Mouse (Mus musculus): ENCODE results near the gene Ick. TPM values are rescaled to one million over a fixed set of nuclear protein-coding genes. Genes with fewer than 3 reads are reported as not detected.

Gene Ick
- polyA plus RNA-seq, 1 experiment from 2014 or later = 46.3 TPM

- no peaks in the 10 kb centered on the region for H3K9me3 ChIP-seq
- no peak for ATAC-seq (replicated peaks)
- H3K4me2 ChIP-seq = no peak overlapping the region
- 87% methylated on average over 9 of the region's 9 CpGs for WGBS
- H3K36me3 ChIP-seq (replicated peaks) = peaks cover 33% of the 10 kb centered on the region
- no peaks in the 10 kb centered on the region for H3K4me1 ChIP-seq
- no peak overlapping the region for H3K4me3 ChIP-seq
- H3K27ac ChIP-seq = no peak overlapping the region
- no peak overlapping the region for H3K9ac ChIP-seq
- H3K27me3 ChIP-seq (replicated peaks) = no peaks in the 10 kb centered on the region
Measured at GRCm38 (mm10) chr9:78087751-78088150, 21.2 kb upstream of the Ick start.

DNA sequence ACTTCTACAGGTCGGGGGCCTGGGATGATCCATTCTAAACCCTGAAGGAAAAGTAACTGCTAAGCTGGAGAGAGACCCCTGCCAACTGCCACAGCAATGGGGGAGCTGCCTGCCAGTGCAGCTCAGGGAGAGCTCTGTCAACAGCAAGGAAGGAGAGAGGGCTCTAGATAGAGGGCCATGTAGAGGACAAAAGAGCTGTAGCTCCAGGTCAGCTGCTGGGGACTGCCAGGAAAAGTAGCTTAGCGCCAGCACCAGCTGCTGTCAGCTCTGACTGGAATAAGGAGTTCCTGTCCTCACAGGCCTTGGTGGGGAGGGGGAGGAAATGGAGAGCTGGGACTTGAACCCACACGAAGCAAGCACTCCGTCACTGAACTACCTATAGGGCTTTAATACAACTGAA, 20.5 kb upstream of the Ick start:
- no peak overlapping the region for H3K27ac ChIP-seq
- no peak overlapping the region for H3K4me3 ChIP-seq
- H3K9me3 ChIP-seq = no peaks in the 10 kb centered on the region
- 69% methylated on average over 4 of the region's 4 CpGs for WGBS
- no peak for ATAC-seq (replicated peaks)
- no peaks in the 10 kb centered on the region for H3K4me1 ChIP-seq
- no peak overlapping the region for H3K9ac ChIP-seq
- no peak overlapping the region for H3K4me2 ChIP-seq
- peaks cover 29% of the 10 kb centered on the region for H3K36me3 ChIP-seq (replicated peaks)
- H3K27me3 ChIP-seq (replicated peaks) = no peaks in the 10 kb centered on the region

DNA sequence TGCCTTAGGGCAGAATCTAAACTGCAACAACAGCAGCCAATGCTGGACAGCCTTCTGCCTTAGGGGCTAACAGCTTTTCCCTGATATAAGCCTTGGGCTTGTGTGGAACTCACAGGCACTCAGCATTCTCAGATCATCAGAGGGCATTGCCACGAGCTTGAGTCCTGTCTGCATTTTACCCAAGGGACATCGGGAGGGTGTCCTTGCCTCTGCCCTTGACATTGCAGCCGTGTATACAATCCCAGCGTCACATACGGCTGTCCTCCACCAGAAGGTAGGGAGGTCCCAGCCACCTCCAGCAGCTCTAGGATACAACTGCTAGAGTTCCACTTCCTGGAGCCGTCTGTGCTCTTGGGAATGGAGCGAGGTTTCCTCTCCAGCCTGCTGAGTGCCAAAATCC, 20.0 kb upstream of the Ick start:
- H3K36me3 ChIP-seq (replicated peaks) = peaks cover 26% of the 10 kb centered on the region
- no peaks in the 10 kb centered on the region for H3K9me3 ChIP-seq
- H3K4me3 ChIP-seq = no peak overlapping the region
- H3K9ac ChIP-seq = no peak overlapping the region
- WGBS = 84% methylated on average over 7 of the region's 7 CpGs
- no peak for ATAC-seq (replicated peaks)
- no peak overlapping the region for H3K27ac ChIP-seq
- no peaks in the 10 kb centered on the region for H3K4me1 ChIP-seq
- H3K4me2 ChIP-seq = no peak overlapping the region
- H3K27me3 ChIP-seq (replicated peaks) = no peaks in the 10 kb centered on the region

DNA sequence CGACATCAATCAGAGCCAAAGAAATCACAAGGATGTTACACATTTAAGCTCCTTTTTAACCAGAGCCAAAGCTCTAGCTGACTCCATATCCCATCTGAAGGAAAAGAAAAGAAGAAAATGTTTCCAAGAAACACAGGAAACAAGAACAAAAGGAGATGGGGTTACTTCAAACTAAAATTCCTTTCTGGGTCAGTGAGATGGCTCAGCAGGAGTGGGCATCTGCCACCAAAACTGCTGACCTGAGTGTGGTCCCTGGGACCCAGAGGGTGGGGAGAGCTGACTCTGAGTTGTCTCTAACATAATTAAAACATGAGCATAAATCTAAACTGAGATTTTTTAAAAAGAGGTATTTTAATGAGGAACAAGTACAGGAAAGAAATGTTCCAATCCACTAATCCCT, 19.1 kb upstream of the Ick start:
- no peak overlapping the region for H3K9ac ChIP-seq
- WGBS = 74% methylated on average over 1 of the region's 1 CpGs

DNA sequence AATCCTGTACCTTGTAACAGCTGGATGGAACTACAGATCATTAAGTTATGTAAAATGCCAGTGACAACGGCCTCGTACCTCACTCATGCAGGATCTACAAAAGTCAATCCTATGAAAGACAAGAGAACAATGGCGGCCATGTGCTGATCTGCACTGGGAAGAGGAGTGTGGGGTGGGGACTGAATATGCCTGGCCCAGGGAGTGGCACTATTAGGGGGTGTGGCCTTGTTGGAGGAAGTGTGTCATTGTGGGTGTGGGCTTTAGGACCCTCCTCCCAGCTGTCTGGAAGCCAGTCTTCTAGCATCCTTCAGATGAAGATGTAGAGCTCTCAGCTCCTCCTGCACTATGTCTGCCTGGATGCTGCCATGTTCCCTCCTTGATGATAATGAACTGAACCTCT, 18.4 kb upstream of the Ick start:
- no peak for ATAC-seq (replicated peaks)
- no peaks in the 10 kb centered on the region for H3K9me3 ChIP-seq
- WGBS = 82% methylated on average over 3 of the region's 3 CpGs

More for the DNA sequence above, 19.1 kb upstream of the Ick start:
- H3K4me2 ChIP-seq = no peak overlapping the region
- no peaks in the 10 kb centered on the region for H3K27me3 ChIP-seq (replicated peaks)
- no peaks in the 10 kb centered on the region for H3K9me3 ChIP-seq
- H3K27ac ChIP-seq = no peak overlapping the region
- H3K4me1 ChIP-seq = no peaks in the 10 kb centered on the region
- no peak overlapping the region for H3K4me3 ChIP-seq
- H3K36me3 ChIP-seq (replicated peaks) = peaks cover 21% of the 10 kb centered on the region; the same call in 1 of the 2 replicates
- ATAC-seq (replicated peaks) = no peak

DNA sequence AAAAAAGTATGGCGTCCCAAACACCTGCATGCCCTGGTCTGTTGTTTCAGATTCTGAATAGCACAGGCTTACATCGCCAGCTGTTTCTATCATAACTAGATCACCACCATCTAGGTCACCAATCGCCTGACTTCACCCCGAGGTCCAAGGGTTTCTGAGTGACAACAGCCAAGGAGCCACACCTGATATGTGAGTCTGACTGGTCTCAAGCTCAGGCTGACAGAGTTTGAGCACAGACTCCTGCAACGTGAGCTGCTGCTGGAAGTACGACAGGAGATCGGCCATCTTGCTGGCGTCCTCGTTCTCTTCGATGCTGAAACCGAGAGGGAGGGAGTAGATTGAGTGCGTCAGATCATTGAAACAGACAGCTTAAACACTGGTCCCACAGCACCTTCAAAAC, 13.3 kb upstream of the Ick start:
- H3K4me3 ChIP-seq = no peak overlapping the region
- H3K9ac ChIP-seq = no peak overlapping the region

More for the DNA sequence above, 18.4 kb upstream of the Ick start:
- Histone ChIP-seq H3K27me3 (replicated peaks) (no peaks in the 10 kb centered on the region), H3K4me3 (no peak overlapping the region), H3K9ac (no peak overlapping the region), H3K4me2 (no peak overlapping the region), H3K36me3 (replicated peaks) (peaks cover 25% of the 10 kb centered on the region; the same call in 1 of the 2 replicates), H3K27ac (no peak overlapping the region), H3K4me1 (no peaks in the 10 kb centered on the region)

DNA sequence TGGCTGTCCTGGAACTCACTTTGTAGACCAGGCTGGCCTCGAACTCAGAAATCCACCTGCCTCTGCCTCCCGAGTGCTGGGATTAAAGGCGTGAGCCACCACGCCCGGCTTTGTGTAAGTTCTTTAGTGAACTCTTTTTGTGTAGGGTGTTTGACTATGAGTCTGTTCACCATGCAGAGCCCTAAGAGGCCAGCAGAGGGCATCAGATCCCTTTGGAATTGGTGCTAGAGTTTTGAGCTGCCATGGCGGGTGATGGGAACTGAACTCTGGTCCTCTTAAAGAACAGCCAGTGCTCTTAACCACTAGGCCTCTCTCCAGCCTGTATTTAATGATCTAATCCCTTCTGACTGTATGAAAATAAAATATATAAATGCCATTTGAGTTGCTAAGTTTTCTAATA, 12.6 kb upstream of the Ick start:
- no peak for ATAC-seq (replicated peaks)
- no peaks in the 10 kb centered on the region for H3K9me3 ChIP-seq
- H3K27ac ChIP-seq = no peak overlapping the region
- H3K4me1 ChIP-seq = no peaks in the 10 kb centered on the region
- H3K4me3 ChIP-seq = no peak overlapping the region
- no peak overlapping the region for H3K9ac ChIP-seq
- WGBS = 97% methylated on average over 6 of the region's 6 CpGs
- H3K4me2 ChIP-seq = no peak overlapping the region
- H3K36me3 ChIP-seq (replicated peaks) = peaks cover 40% of the 10 kb centered on the region
- no peaks in the 10 kb centered on the region for H3K27me3 ChIP-seq (replicated peaks)

More for the DNA sequence above, 13.3 kb upstream of the Ick start:
- Histone ChIP-seq H3K27me3 (replicated peaks) (no peaks in the 10 kb centered on the region), H3K9me3 (no peaks in the 10 kb centered on the region), H3K27ac (no peak overlapping the region), H3K36me3 (replicated peaks) (peaks cover 37% of the 10 kb centered on the region), H3K4me1 (no peaks in the 10 kb centered on the region), H3K4me2 (no peak overlapping the region)
- WGBS = 96% methylated on average over 12 of the region's 12 CpGs
- ATAC-seq (replicated peaks) = no peak

DNA sequence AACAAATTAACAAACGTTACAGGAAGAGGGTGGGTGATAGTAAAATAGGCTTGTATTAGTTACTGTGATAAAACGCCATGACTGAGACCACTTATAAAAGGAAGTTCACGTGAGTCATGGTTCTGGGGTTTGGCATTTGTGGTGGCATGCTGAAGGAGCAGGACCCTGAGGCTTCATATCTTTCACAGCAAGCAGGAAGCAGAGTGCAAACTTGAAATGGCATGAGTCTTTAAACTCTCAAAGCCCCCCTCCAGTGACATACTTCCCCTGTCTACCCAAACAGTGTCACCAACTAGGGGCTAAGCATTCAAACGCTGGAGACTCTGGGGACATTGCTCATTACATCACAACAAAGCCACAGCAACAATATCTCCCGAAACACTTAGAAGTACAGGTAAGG, 8.0 kb upstream of the Ick start:
- Histone ChIP-seq H3K36me3 (replicated peaks) (peaks cover 32% of the 10 kb centered on the region), H3K27ac (no peak overlapping the region), H3K4me2 (no peak overlapping the region), H3K9ac (no peak overlapping the region), H3K4me3 (no peak overlapping the region), H3K27me3 (replicated peaks) (no peaks in the 10 kb centered on the region), H3K9me3 (no peaks in the 10 kb centered on the region), H3K4me1 (no peaks in the 10 kb centered on the region; the same call in 1 of the 2 replicates)
- 88% methylated on average over 5 of the region's 5 CpGs for WGBS
- ATAC-seq (replicated peaks) = no peak

DNA sequence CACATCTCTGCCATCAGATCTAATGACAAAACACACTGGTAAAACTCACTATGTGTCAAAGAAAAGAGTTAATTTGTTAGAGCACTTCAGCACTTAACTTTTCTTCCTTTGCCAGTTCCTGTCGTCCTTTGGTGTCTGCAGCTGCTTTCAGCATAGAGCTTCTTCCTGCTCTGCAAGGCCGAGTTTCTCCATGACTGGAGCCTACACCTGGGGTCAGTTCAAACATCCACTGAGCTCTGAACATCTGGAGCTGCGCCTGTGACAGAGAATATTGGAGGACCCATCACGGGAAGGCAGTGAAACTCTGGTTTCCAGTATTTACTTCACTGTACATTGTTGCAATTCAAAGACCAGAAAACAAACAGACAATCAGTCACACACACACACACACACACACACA, 7.6 kb upstream of the Ick start:
- Histone ChIP-seq H3K9ac (no peak overlapping the region), H3K27me3 (replicated peaks) (no peaks in the 10 kb centered on the region), H3K36me3 (replicated peaks) (peaks cover 30% of the 10 kb centered on the region), H3K4me3 (no peak overlapping the region), H3K9me3 (no peaks in the 10 kb centered on the region), H3K4me1 (no peaks in the 10 kb centered on the region; the same call in 1 of the 2 replicates), H3K27ac (no peak overlapping the region), H3K4me2 (no peak overlapping the region)
- 73% methylated on average over 4 of the region's 4 CpGs for WGBS
- ATAC-seq (replicated peaks) = no peak

- Histone ChIP-seq H3K4me3 (no peak overlapping the region), H3K27me3 (replicated peaks) (no peaks in the 10 kb centered on the region), H3K9ac (no peak overlapping the region), H3K4me2 (no peak overlapping the region), H3K36me3 (replicated peaks) (peaks cover 11% of the 10 kb centered on the region), H3K4me1 (peaks cover 14% of the 10 kb centered on the region), H3K9me3 (no peaks in the 10 kb centered on the region), H3K27ac (no peak overlapping the region)
- no peak for ATAC-seq (replicated peaks)
- WGBS = 89% methylated on average over 8 of the region's 8 CpGs
Measured at GRCm38 (mm10) chr9:78103965-78104560, 4.9 kb upstream of the Ick start.

GRCm38 (mm10) chr9:78104973-78105372, 4.0 kb upstream of the Ick start:
- no peak for ATAC-seq (replicated peaks)
- H3K9me3 ChIP-seq = no peaks in the 10 kb centered on the region
- H3K9ac ChIP-seq = no peak overlapping the region
- no peak overlapping the region for H3K27ac ChIP-seq
- peaks cover 19% of the 10 kb centered on the region for H3K4me1 ChIP-seq
- peaks cover 10% of the 10 kb centered on the region for H3K36me3 ChIP-seq (replicated peaks)
- H3K4me3 ChIP-seq = no peak overlapping the region
- 91% methylated on average over 6 of the region's 6 CpGs for WGBS
- no peak overlapping the region for H3K4me2 ChIP-seq
- no peaks in the 10 kb centered on the region for H3K27me3 ChIP-seq (replicated peaks)

DNA sequence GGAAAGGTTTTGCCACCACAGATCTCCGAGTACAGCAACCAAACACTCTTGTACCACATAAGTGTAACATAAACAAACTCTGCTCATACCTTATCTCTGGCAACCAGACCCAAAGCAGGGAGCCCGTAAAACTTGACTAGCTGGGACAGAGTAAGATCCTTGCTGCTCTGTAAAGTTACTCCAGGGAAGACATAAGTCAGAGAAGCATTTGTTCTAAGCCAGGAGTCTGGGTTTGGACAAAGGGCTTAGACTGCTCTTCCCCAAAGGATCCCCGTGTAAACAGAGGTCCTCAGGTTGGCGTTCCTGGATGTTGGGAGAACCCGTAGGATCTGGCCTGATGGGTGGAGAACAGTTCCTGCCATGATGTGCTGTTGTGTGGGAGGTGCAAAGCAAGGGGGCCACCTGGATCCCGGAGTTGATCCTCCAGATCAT, 3.5 kb upstream of the Ick start:
- Histone ChIP-seq H3K9ac (no peak overlapping the region), H3K36me3 (replicated peaks) (peaks cover 5% of the 10 kb centered on the region; the same call in 1 of the 2 replicates), H3K27me3 (replicated peaks) (no peaks in the 10 kb centered on the region), H3K4me1 (peaks cover 19% of the 10 kb centered on the region), H3K9me3 (no peaks in the 10 kb centered on the region), H3K4me3 (no peak overlapping the region), H3K27ac (no peak overlapping the region), H3K4me2 (no peak overlapping the region)
- WGBS = 86% methylated on average over 6 of the region's 6 CpGs
- ATAC-seq (replicated peaks) = no peak

DNA sequence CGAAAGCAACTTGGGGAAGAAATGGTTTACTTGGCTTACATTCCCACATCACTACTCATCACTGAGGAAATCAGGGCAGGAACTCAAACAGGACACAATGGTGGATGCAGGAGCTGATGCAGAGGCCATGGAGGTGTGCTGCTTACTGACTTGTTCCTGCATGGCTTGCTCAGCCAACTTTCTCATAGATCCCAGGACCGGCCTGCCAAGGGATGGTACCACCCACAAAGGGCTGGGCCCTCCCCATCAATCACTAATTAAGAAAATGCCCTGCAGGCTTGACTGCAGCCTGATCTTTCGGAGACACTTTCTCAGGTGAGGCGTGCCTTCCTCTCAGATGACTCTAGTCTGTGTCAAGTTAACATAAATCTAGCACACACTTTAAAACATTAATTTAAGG, 2.2 kb upstream of the Ick start:
- H3K27ac ChIP-seq = no peak overlapping the region
- 84% methylated on average over 4 of the region's 4 CpGs for WGBS
- no peaks in the 10 kb centered on the region for H3K36me3 ChIP-seq (replicated peaks)
- no peaks in the 10 kb centered on the region for H3K27me3 ChIP-seq (replicated peaks)
- no peak for ATAC-seq (replicated peaks)
- peaks cover 19% of the 10 kb centered on the region for H3K4me1 ChIP-seq
- no peak overlapping the region for H3K4me3 ChIP-seq
- no peak overlapping the region for H3K9ac ChIP-seq
- peak overlapping the region; percentile 90; the same call in 1 of the 2 replicates for H3K4me2 ChIP-seq
- no peaks in the 10 kb centered on the region for H3K9me3 ChIP-seq
